In the genomic region with DNA sequence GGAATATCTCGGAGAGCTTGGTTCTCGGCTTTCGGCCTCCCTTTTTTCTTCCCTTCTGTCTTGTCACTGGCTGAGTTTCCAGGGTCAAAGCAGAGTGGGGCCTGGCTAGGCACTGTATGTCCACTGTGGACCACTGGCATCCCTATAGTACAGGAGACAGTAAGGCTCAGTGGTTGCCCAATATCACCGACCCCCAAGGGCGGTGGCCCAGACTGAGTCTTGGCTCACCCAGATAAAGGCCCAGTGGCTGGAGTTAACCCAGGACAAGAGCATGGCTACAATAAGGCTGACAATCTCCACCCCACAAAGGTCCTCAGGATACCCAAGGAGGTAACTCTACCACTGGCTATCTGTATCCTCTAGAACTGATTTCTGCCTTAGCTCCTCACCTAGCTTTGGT, we compare ENCODE assay signal across 10 mouse cellular contexts. TPM values are rescaled to one million over a fixed set of nuclear protein-coding genes. Genes with fewer than 3 reads are reported as not detected.
A peak's percentile ranks its signal among the peaks of the same experiment; 100 is the strongest.
DNase-seq lines count a peak whose midpoint lies in the region; ATAC-seq and TF ChIP-seq lines count a peak whose summit lies in the region.
"Had no signal": no experiment of that assay in that cellular context is flagged by ENCODE, and none has a peak within 500 bp of the region (broad histone marks: within the 10 kb centered on the region; RNA-seq: fewer than 3 reads in every experiment).

No protein-coding gene starts in this region.

- H3K9me3 ChIP-seq in forebrain, embryonic 13.5 days (replicated peaks): no peaks in the 10 kb centered on the region
- no peaks in the 10 kb centered on the region for H3K9me3 ChIP-seq in forebrain, postnatal 0 days (ENCODE audit: low read length)
- no peaks in the 10 kb centered on the region for H3K9me3 ChIP-seq in midbrain, embryonic 14.5 days (ENCODE audit: control insufficient read depth, low read length)

- H3K27ac ChIP-seq in forebrain, embryonic 13.5 days: no peak overlapping the region
- no peak overlapping the region for H3K27ac ChIP-seq in forebrain, postnatal 0 days (ENCODE audit: low read depth, low read length)
- no peak overlapping the region for H3K27ac ChIP-seq in brown adipose tissue, adult 24 weeks (replicated peaks; ENCODE audit: low read depth, low read length)
- H3K27ac ChIP-seq in midbrain, embryonic 14.5 days (replicated peaks; ENCODE audit: low read depth, low read length): no peak overlapping the region

- WGBS in forebrain, embryonic 13.5 days: 97% methylated on average over 5 of the region's 5 CpGs
- WGBS in forebrain, postnatal 0 days: 93% methylated on average over 5 of the region's 5 CpGs
- WGBS in midbrain, embryonic 14.5 days: 96% methylated on average over 5 of the region's 5 CpGs

- TF ChIP-seq CTCF in forebrain, postnatal 0 days (IDR thresholded peaks at IDR 0.05; ENCODE audit: low read depth): no peak

- peak overlapping the region; percentile 92; the same call in 1 of the 2 replicates for H3K4me2 ChIP-seq in forebrain, embryonic 13.5 days
- H3K4me2 ChIP-seq in forebrain, postnatal 0 days (ENCODE audit: low read depth): no peak overlapping the region
- H3K4me2 ChIP-seq in midbrain, embryonic 14.5 days (ENCODE audit: low read length): peak overlapping the region; percentile 74

- no peak overlapping the region for H3K9ac ChIP-seq in forebrain, embryonic 13.5 days
- no peak overlapping the region for H3K9ac ChIP-seq in forebrain, postnatal 0 days
- no peak overlapping the region for H3K9ac ChIP-seq in midbrain, embryonic 14.5 days (replicated peaks; ENCODE audit: low read length)

- no peaks in the 10 kb centered on the region for H3K27me3 ChIP-seq in forebrain, embryonic 13.5 days
- no peaks in the 10 kb centered on the region for H3K27me3 ChIP-seq in forebrain, postnatal 0 days (ENCODE audit: insufficient read depth, low read length)
- H3K27me3 ChIP-seq in midbrain, embryonic 14.5 days (ENCODE audit: control insufficient read depth, insufficient read depth, low read length): no peaks in the 10 kb centered on the region

- H3K4me1 ChIP-seq in forebrain, embryonic 13.5 days: peaks cover 21% of the 10 kb centered on the region
- H3K4me1 ChIP-seq in forebrain, postnatal 0 days (ENCODE audit: insufficient read depth): peaks cover 16% of the 10 kb centered on the region
- 0 out of 2 replicates have a peak, but pooled peaks cover 3% of the 10 kb centered on the region for H3K4me1 ChIP-seq in brown adipose tissue, adult 24 weeks (ENCODE audit: control insufficient read depth, insufficient read depth, insufficient read length, low read length)
- H3K4me1 ChIP-seq in midbrain, embryonic 14.5 days (ENCODE audit: control insufficient read depth, insufficient read depth, low read length): peaks cover 15% of the 10 kb centered on the region

- peaks cover 53% of the 10 kb centered on the region for H3K36me3 ChIP-seq in forebrain, embryonic 13.5 days (ENCODE audit: poor library complexity, severe bottlenecking)
- H3K36me3 ChIP-seq in forebrain, postnatal 0 days (ENCODE audit: insufficient read depth): peaks cover 52% of the 10 kb centered on the region
- peaks cover 53% of the 10 kb centered on the region for H3K36me3 ChIP-seq in midbrain, embryonic 14.5 days (ENCODE audit: control insufficient read depth, insufficient read depth, low read length)

- DNase-seq in forebrain, postnatal 0 days: no peak
- DNase-seq in layer of hippocampus, adult 11-12 months (ENCODE audit: low spot score): peak; percentile 8
- no peak for DNase-seq in layer of hippocampus, adult 18-20 months (ENCODE audit: low spot score in 2 of 2)
- no peak for DNase-seq in midbrain, embryonic 14.5 days
- DNase-seq in urinary bladder, postnatal 36 days (ENCODE audit: low spot score in 2 of 2): no peak
- DNase-seq: left cerebral cortex, postnatal 4 days; right cerebral cortex, adult 18-20 months had no signal

- no peak for ATAC-seq in forebrain, embryonic 13.5 days
- no peak for ATAC-seq in forebrain, postnatal 0 days
- no peak for ATAC-seq in midbrain, embryonic 14.5 days (ENCODE audit: low FRiP score, low TSS enrichment)
- ATAC-seq: lung, postnatal 0 days had no signal

- no peak overlapping the region for H3K4me3 ChIP-seq in forebrain, embryonic 13.5 days
- H3K4me3 ChIP-seq in forebrain, postnatal 0 days (ENCODE audit: low read depth, low read length): no peak overlapping the region
- peak overlapping the region; percentile 16; the same call in 1 of the 2 replicates for H3K4me3 ChIP-seq in brown adipose tissue, adult 24 weeks (ENCODE audit: insufficient read depth, low read depth, low read length)
- no peak overlapping the region for H3K4me3 ChIP-seq in midbrain, embryonic 14.5 days (replicated peaks; ENCODE audit: low read depth, low read length)

RNA-seq across cellular contexts. Expression of a gene that starts 1.2 kb away (rescaled TPM):
- 67.9 and 74.9 TPM in 2 replicates for polyA plus RNA-seq in forebrain, embryonic 13.5 days (2015; fragmentation: Nextera tagmentation; extraction: Ambion mirVana)
- total RNA-seq in forebrain, postnatal 0 days (2014; rRNA removed): 45.8 and 49.6 TPM in 2 replicates
- 43.7 and 46.5 TPM in 2 replicates for polyA plus RNA-seq in forebrain, postnatal 0 days (2015; fragmentation: Nextera tagmentation; extraction: Ambion mirVana)
- 10 to 100 TPM; 60.9 to 61.6 TPM for total RNA-seq in layer of hippocampus, adult 18-20 months (2021)
- polyA plus RNA-seq in brown adipose tissue, adult 24 weeks (2012; ENCODE audit: insufficient read depth, insufficient read length, missing spikeins): 23.2 and 23.7 TPM in 2 replicates
- 59.9 and 65.8 TPM in 2 replicates for polyA plus RNA-seq in midbrain, embryonic 14.5 days (2014; fragmentation: Nextera tagmentation; extraction: Ambion mirVana)

RNA-seq across cellular contexts. Expression of a gene that starts 2.1 kb away (rescaled TPM):
- polyA plus RNA-seq in forebrain, embryonic 13.5 days (2015; fragmentation: Nextera tagmentation; extraction: Ambion mirVana): 49.7 and 56.4 TPM in 2 replicates
- 74.6 and 75.6 TPM in 2 replicates for total RNA-seq in forebrain, postnatal 0 days (2014; rRNA removed)
- polyA plus RNA-seq in forebrain, postnatal 0 days (2015; fragmentation: Nextera tagmentation; extraction: Ambion mirVana): 44.7 and 62.3 TPM in 2 replicates
- 10 to 100 TPM; 81.0 to 88.4 TPM for total RNA-seq in layer of hippocampus, adult 18-20 months (2021)
- polyA plus RNA-seq in brown adipose tissue, adult 24 weeks (2012; ENCODE audit: insufficient read depth, insufficient read length, missing spikeins): 5.1 TPM in 2 replicates
- 72.6 and 75.3 TPM in 2 replicates for polyA plus RNA-seq in midbrain, embryonic 14.5 days (2014; fragmentation: Nextera tagmentation; extraction: Ambion mirVana)

RNA-seq across cellular contexts. Expression of a gene that starts 5.8 kb away (rescaled TPM):
- polyA plus RNA-seq in forebrain, embryonic 13.5 days (2015; fragmentation: Nextera tagmentation; extraction: Ambion mirVana): 54.6 and 58.1 TPM in 2 replicates
- 55.8 and 59.1 TPM in 2 replicates for total RNA-seq in forebrain, postnatal 0 days (2014; rRNA removed)
- 42.7 and 43.0 TPM in 2 replicates for polyA plus RNA-seq in forebrain, postnatal 0 days (2015; fragmentation: Nextera tagmentation; extraction: Ambion mirVana)
- 10 to 100 TPM; 54.2 to 63.3 TPM for total RNA-seq in layer of hippocampus, adult 18-20 months (2021)
- 26.8 and 26.9 TPM in 2 replicates for polyA plus RNA-seq in brown adipose tissue, adult 24 weeks (2012; ENCODE audit: insufficient read depth, insufficient read length, missing spikeins)
- polyA plus RNA-seq in midbrain, embryonic 14.5 days (2014; fragmentation: Nextera tagmentation; extraction: Ambion mirVana): 61.0 and 65.6 TPM in 2 replicates

RNA-seq across cellular contexts. Expression of a gene that starts 8.5 kb away (rescaled TPM):
- 88.7 and 105 TPM in 2 replicates for polyA plus RNA-seq in forebrain, embryonic 13.5 days (2015; fragmentation: Nextera tagmentation; extraction: Ambion mirVana)
- total RNA-seq in forebrain, postnatal 0 days (2014; rRNA removed): 64.9 and 85.6 TPM in 2 replicates
- 82.6 and 108 TPM in 2 replicates for polyA plus RNA-seq in forebrain, postnatal 0 days (2015; fragmentation: Nextera tagmentation; extraction: Ambion mirVana)
- total RNA-seq in layer of hippocampus, adult 18-20 months (2021): 10 to 100 TPM; 12.0 to 13.2 TPM
- 0.63 and 1.6 TPM in 2 replicates for polyA plus RNA-seq in brown adipose tissue, adult 24 weeks (2012; ENCODE audit: insufficient read depth, insufficient read length, missing spikeins)
- polyA plus RNA-seq in midbrain, embryonic 14.5 days (2014; fragmentation: Nextera tagmentation; extraction: Ambion mirVana): 215 and 245 TPM in 2 replicates
